Mouse (Mus musculus) bone marrow, adult 2 months (tissue): ENCODE results near the gene Myocos.

Source experiments
- CTCF ChIP-seq: fragments of 200-500 bp; IDR thresholded peaks from 2 replicates; pipeline ENCODE4 v1.5.1; 2011; ENCODE audit warnings: low read length, control low read depth; ENCODE audit not compliant: control insufficient read depth, insufficient read depth
- POLR2A ChIP-seq: fragments of 200-500 bp; IDR thresholded peaks from 2 replicates; pipeline ENCODE4 v1.6.1; 2011; ENCODE audit warnings: low read depth, mild to moderate bottlenecking, control low read depth, low read length, borderline replicate concordance; ENCODE audit not compliant: control insufficient read depth

DNA sequence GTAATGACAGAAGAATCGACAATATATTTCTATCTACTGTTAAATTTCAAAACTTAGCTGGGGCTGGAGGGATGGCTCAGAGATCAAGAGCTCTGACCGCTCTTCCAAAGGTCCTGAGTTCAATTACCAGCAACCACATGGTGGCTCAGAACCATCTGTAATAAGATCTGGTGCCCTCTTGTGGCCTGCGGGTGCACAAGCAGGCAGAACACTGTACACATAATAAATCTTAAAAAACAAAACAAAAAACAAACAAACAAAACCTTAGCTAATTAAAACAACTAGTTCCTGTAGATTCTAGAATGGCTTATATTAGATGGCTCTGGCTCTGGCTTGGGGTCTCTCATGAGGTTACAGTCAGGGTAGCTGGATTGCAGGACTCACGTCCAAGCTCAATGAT is 37.5 kb downstream of the Myocos start:
- TF ChIP-seq POLR2A = no peak
- TF ChIP-seq CTCF = peak; percentile 62
